27 mouse cellular contexts compared by ENCODE assay signal in genomic region chr8:77752041-77752440, GRCm38 (mm10). TPM values are rescaled to one million over a fixed set of nuclear protein-coding genes. Genes with fewer than 3 reads are reported as not detected.
DNase-seq lines count a peak whose midpoint lies in the region; ATAC-seq and TF ChIP-seq lines count a peak whose summit lies in the region.
"Had no signal": no experiment of that assay in that cellular context is flagged by ENCODE, and none has a peak within 500 bp of the region (broad histone marks: within the 10 kb centered on the region; RNA-seq: fewer than 3 reads in every experiment).

No protein-coding gene starts in this region.

- no peaks in the 10 kb centered on the region for H3K36me3 ChIP-seq in kidney, postnatal 0 days (ENCODE audit: insufficient read depth, low read length)
- H3K36me3 ChIP-seq: G1E; heart, embryonic 12.5 days; heart, embryonic 15.5 days had no signal

- H3K27ac ChIP-seq in kidney, postnatal 0 days = no peak overlapping the region
- H3K27ac ChIP-seq: gastrocnemius, adult 2 months; heart, embryonic 15.5 days; hindbrain, embryonic 14.5 days; hindbrain, postnatal 0 days had no signal

- no peaks in the 10 kb centered on the region for H3K27me3 ChIP-seq in kidney, postnatal 0 days (ENCODE audit: insufficient read depth, low read length)
- H3K27me3 ChIP-seq: CH12.LX; heart, embryonic 12.5 days; heart, embryonic 15.5 days had no signal

- no peaks in the 10 kb centered on the region for H3K4me1 ChIP-seq in kidney, postnatal 0 days (replicated peaks; ENCODE audit: insufficient read depth, low read length)

- 19% methylated on average over 3 of the region's 3 CpGs for WGBS in kidney, postnatal 0 days

- H3K4me3 ChIP-seq in kidney, postnatal 0 days (replicated peaks; ENCODE audit: low read depth, low read length) = no peak overlapping the region
- H3K4me3 ChIP-seq: gastrocnemius, adult 2 months; heart, embryonic 12.5 days; heart, embryonic 15.5 days had no signal

- H3K9me3 ChIP-seq in kidney, postnatal 0 days (replicated peaks; ENCODE audit: low read length) = no peaks in the 10 kb centered on the region
- H3K9me3 ChIP-seq: G1E; heart, embryonic 12.5 days; heart, embryonic 15.5 days had no signal

- TF ChIP-seq CTCF in kidney, postnatal 0 days (IDR thresholded peaks at IDR 0.05; ENCODE audit: low read depth) = no peak

- DNase-seq in adrenal gland, adult 2 months = peak; percentile 61
- DNase-seq in adrenal gland, postnatal 4 days (ENCODE audit: low spot score in 2 of 2) = no peak
- peak; percentile 33 for DNase-seq in kidney, postnatal 0 days (ENCODE audit: low spot score)
- DNase-seq in kidney, postnatal 36 days = no peak
- peak; percentile 36 for DNase-seq in adrenal gland, postnatal 10 days
- DNase-seq in adrenal gland, postnatal 36 days = peak; percentile 62 to 63
- no peak for DNase-seq in thymus, postnatal 4 days
- no peak for DNase-seq in ovary, postnatal 14 days (ENCODE audit: low spot score)
- DNase-seq: B cell, adult 2 months; cerebellum, adult 18-20 months; cerebellum, adult 9-10 months; cerebellum, postnatal 14 days; forebrain, postnatal 0 days; gastrocnemius, adult 2 months; gastrocnemius, postnatal 14 days; heart, postnatal 10 days; heart, postnatal 4 days had no signal

- no peak overlapping the region for H3K9ac ChIP-seq in kidney, postnatal 0 days (ENCODE audit: low read depth, low read length)
- H3K9ac ChIP-seq: forebrain, postnatal 0 days; heart, embryonic 12.5 days; heart, embryonic 15.5 days; hindbrain, embryonic 14.5 days had no signal

- H3K4me2 ChIP-seq in kidney, postnatal 0 days (ENCODE audit: low read length) = no peak overlapping the region
- H3K4me2 ChIP-seq: heart, embryonic 12.5 days; heart, embryonic 15.5 days; hindbrain, embryonic 14.5 days had no signal

- no peak for ATAC-seq in kidney, postnatal 0 days (replicated peaks; ENCODE audit: low FRiP score, low read depth)
- ATAC-seq: forebrain, embryonic 14.5 days; forebrain, postnatal 0 days; hindbrain, postnatal 0 days; inflammation-experienced regulatory T-cells, adult 6 months; intestine, embryonic 16.5 days; Patski had no signal

RNA-seq across cellular contexts. Expression of gene Ednra, which starts 27.8 kb away (rescaled TPM):
- total RNA-seq in adrenal gland, adult 2 months (2021) = 10 to 100 TPM; 20.0 to 22.3 TPM
- polyA plus RNA-seq in adrenal gland, adult 2 months (2012; rRNA removed) = 5.8 and 7.3 TPM in 2 replicates
- total RNA-seq in adrenal gland, postnatal 4 days (2021) = 10 to 100 TPM; 34.8 to 38.0 TPM
- polyA plus RNA-seq in kidney, postnatal 0 days (2015; fragmentation: Nextera tagmentation; extraction: Ambion mirVana) = 24.1 and 24.5 TPM in 2 replicates
- total RNA-seq in adrenal gland, postnatal 10 days (2021) = 10 to 100 TPM; 21.8 to 26.8 TPM
- 10 to 100 TPM; 22.5 to 23.5 TPM for total RNA-seq in adrenal gland, postnatal 36 days (2021)
- polyA plus RNA-seq: G1E; inflammation-experienced regulatory T-cells, adult 6 months had no signal

Comparison
In these comparisons a context has a peak if more than half of its experiments do, and no peak if none do; other contexts are left out.
1. DNase-seq: peak in adrenal gland, adult 2 months (single experiment), kidney, postnatal 0 days (single experiment), adrenal gland, postnatal 10 days (single experiment) and adrenal gland, postnatal 36 days (2 of 2); none in adrenal gland, postnatal 4 days (0 of 2), kidney, postnatal 36 days (0 of 2), thymus, postnatal 4 days (single experiment) and ovary, postnatal 14 days (single experiment).